Comparison of ENCODE assay signal across 8 mouse cellular contexts in genomic region chr2:104685418-104685817, GRCm38 (mm10). TPM values are rescaled to one million over a fixed set of nuclear protein-coding genes. Genes with fewer than 3 reads are reported as not detected.
DNase-seq lines count a peak whose midpoint lies in the region; ATAC-seq and TF ChIP-seq lines count a peak whose summit lies in the region.

No protein-coding gene starts in this region.

- no peak overlapping the region for H3K27ac ChIP-seq in cerebellum, adult 2 months (ENCODE audit: insufficient read depth, low read length)
- no peak overlapping the region for H3K27ac ChIP-seq in hindbrain, embryonic 10.5 days
- H3K27ac ChIP-seq in lung, embryonic 16.5 days (ENCODE audit: low read length), result no peak overlapping the region

- no peak overlapping the region for H3K9ac ChIP-seq in lung, embryonic 16.5 days (ENCODE audit: low read length)

- WGBS in cerebellum, adult 2 months, result 7% methylated on average over 13 of the region's 13 CpGs
- WGBS in hindbrain, embryonic 10.5 days, result 11% methylated on average over 13 of the region's 13 CpGs
- 3% methylated on average over 13 of the region's 13 CpGs for WGBS in lung, embryonic 16.5 days

- H3K4me2 ChIP-seq in lung, embryonic 16.5 days (ENCODE audit: low read depth, low read length), result no peak overlapping the region

- peak; percentile 49 for ATAC-seq in G1E (ENCODE audit: extremely low read depth, insufficient number of reproducible peaks, low FRiP score, poor library complexity, severe bottlenecking)
- ATAC-seq in frontal cortex, adult (ENCODE audit: low TSS enrichment), result peak; percentile 81
- ATAC-seq in lung, embryonic 16.5 days (ENCODE audit: low read depth), result peak; percentile 90

- no peaks in the 10 kb centered on the region; the same call in 1 of the 2 replicates for H3K4me1 ChIP-seq in G1E (ENCODE audit: insufficient read depth, low read depth, low read length)
- peaks cover 9% of the 10 kb centered on the region; the same call in 1 of the 2 replicates for H3K4me1 ChIP-seq in cerebellum, adult 2 months (ENCODE audit: control insufficient read depth, insufficient read depth, low read length)
- H3K4me1 ChIP-seq in hindbrain, embryonic 10.5 days (replicated peaks), result peaks cover 3% of the 10 kb centered on the region; the same call in 1 of the 2 replicates
- no peaks in the 10 kb centered on the region for H3K4me1 ChIP-seq in lung, embryonic 16.5 days (replicated peaks; ENCODE audit: control insufficient read depth, insufficient read depth, low read length)

- H3K27me3 ChIP-seq in G1E (ENCODE audit: insufficient read depth, low read length), result peaks cover 23% of the 10 kb centered on the region
- H3K27me3 ChIP-seq in cerebellum, adult 2 months (ENCODE audit: control insufficient read depth, insufficient read depth, low read length), result no peaks in the 10 kb centered on the region
- H3K27me3 ChIP-seq in hindbrain, embryonic 10.5 days (ENCODE audit: insufficient read depth, poor library complexity, severe bottlenecking), result no peaks in the 10 kb centered on the region
- H3K27me3 ChIP-seq in lung, embryonic 16.5 days (ENCODE audit: control insufficient read depth, insufficient read depth, low read depth, low read length), result no peaks in the 10 kb centered on the region

- peak; percentile 53 for DNase-seq in G1E (ENCODE audit: low spot score)
- peak; percentile 74 to 76 for DNase-seq in cerebellum, adult 2 months
- peak; percentile 84 for DNase-seq in hindbrain, embryonic 10.5 days (ENCODE audit: low spot score)
- peak; percentile 65 for DNase-seq in layer of hippocampus, adult 9-11 months
- peak; percentile 77 for DNase-seq in ovary, postnatal 36 days (ENCODE audit: low spot score)
- DNase-seq in thymus, postnatal 14 days, result peak; percentile 77

- TF ChIP-seq CTCF in G1E (IDR thresholded peaks at IDR 0.05; ENCODE audit: low read depth, low read length), result peak; percentile 90
- peak; percentile 95 for TF ChIP-seq CTCF in cerebellum, adult 2 months (IDR thresholded peaks at IDR 0.05; ENCODE audit: borderline replicate concordance, insufficient read depth, low read depth, low read length)

- H3K9me3 ChIP-seq in G1E (replicated peaks), result no peaks in the 10 kb centered on the region
- no peaks in the 10 kb centered on the region for H3K9me3 ChIP-seq in hindbrain, embryonic 10.5 days
- 0 out of 2 replicates have a peak, but pooled peaks cover 3% of the 10 kb centered on the region for H3K9me3 ChIP-seq in lung, embryonic 16.5 days (ENCODE audit: control insufficient read depth, low read length)

- no peak overlapping the region for H3K4me3 ChIP-seq in G1E (ENCODE audit: low read depth, low read length)
- H3K4me3 ChIP-seq in cerebellum, adult 2 months (replicated peaks; ENCODE audit: insufficient read depth, low read depth, low read length), result no peak overlapping the region
- H3K4me3 ChIP-seq in hindbrain, embryonic 10.5 days, result no peak overlapping the region
- H3K4me3 ChIP-seq in lung, embryonic 16.5 days (ENCODE audit: low read length), result no peak overlapping the region

- TF ChIP-seq POLR2A in cerebellum, adult 2 months (IDR thresholded peaks at IDR 0.05; ENCODE audit: borderline replicate concordance, insufficient read depth, low read length), result no peak

- no peaks in the 10 kb centered on the region for H3K36me3 ChIP-seq in G1E (replicated peaks)
- peaks cover 40% of the 10 kb centered on the region for H3K36me3 ChIP-seq in hindbrain, embryonic 10.5 days
- H3K36me3 ChIP-seq in lung, embryonic 16.5 days (ENCODE audit: control insufficient read depth, insufficient read depth, low read length), result no peaks in the 10 kb centered on the region

RNA-seq across cellular contexts. Expression of gene Tcp11l1, which starts 26.6 kb away (rescaled TPM):
- 15.6 and 17.5 TPM in 2 replicates for total RNA-seq in G1E (2014; fragmentation: Nextera tagmentation)
- 13.5 and 13.6 TPM in 2 replicates for total RNA-seq in G1E (2017)
- polyA plus RNA-seq in G1E (2012), result 7.2 and 7.8 TPM in 2 replicates
- polyA plus RNA-seq in cerebellum, adult 2 months (2012; rRNA removed), result 27.7 and 29.5 TPM in 2 replicates
- polyA plus RNA-seq in hindbrain, embryonic 10.5 days (2016; fragmentation: Nextera tagmentation; extraction: Ambion mirVana), result 54.5 and 64.1 TPM in 2 replicates
- 20.1 and 22.8 TPM in 2 replicates for polyA plus RNA-seq in lung, embryonic 16.5 days (2015; fragmentation: Nextera tagmentation; extraction: Ambion mirVana)

RNA-seq across cellular contexts. Expression of gene Pin1rt1, which starts 30.8 kb away (rescaled TPM):
- total RNA-seq in G1E (2014; fragmentation: Nextera tagmentation) (not detected in 2 replicates), G1E (2017) (not detected in 2 replicates)
- polyA plus RNA-seq in G1E (2012), result not detected in 2 replicates
- 0.08 TPM in 1 of 2 replicates, not detected in the other for polyA plus RNA-seq in cerebellum, adult 2 months (2012; rRNA removed)
- polyA plus RNA-seq in hindbrain, embryonic 10.5 days (2016; fragmentation: Nextera tagmentation; extraction: Ambion mirVana), result not detected in 2 replicates
- polyA plus RNA-seq in lung, embryonic 16.5 days (2015; fragmentation: Nextera tagmentation; extraction: Ambion mirVana), result 0.18 and 0.21 TPM in 2 replicates

RNA-seq across cellular contexts. Expression of gene Depdc7, which starts 57.3 kb away (rescaled TPM):
- 1.4 and 2.4 TPM in 2 replicates for total RNA-seq in G1E (2014; fragmentation: Nextera tagmentation)
- total RNA-seq in G1E (2017), result 6.7 and 7.0 TPM in 2 replicates
- 1.4 and 1.8 TPM in 2 replicates for polyA plus RNA-seq in G1E (2012)
- polyA plus RNA-seq in cerebellum, adult 2 months (2012; rRNA removed), result 2.3 and 3.6 TPM in 2 replicates
- 2.1 and 2.8 TPM in 2 replicates for polyA plus RNA-seq in hindbrain, embryonic 10.5 days (2016; fragmentation: Nextera tagmentation; extraction: Ambion mirVana)
- 7.5 and 8.0 TPM in 2 replicates for polyA plus RNA-seq in lung, embryonic 16.5 days (2015; fragmentation: Nextera tagmentation; extraction: Ambion mirVana)
